Mouse (Mus musculus): ENCODE measurements around the gene Lpcat2b. TPM values are rescaled to one million over a fixed set of nuclear protein-coding genes. Genes with fewer than 3 reads are reported as not detected.

Gene Lpcat2b
- polyA plus RNA-seq (2017; shearing (Covaris generic)) = not detected

GRCm38 (mm10) chr5:107431249-107431648 is at the start of gene Lpcat2b:
TSS of gene Lpcat2b (plus strand) at chr5:107431549.

GRCm38 (mm10) chr5:107402436-107402835 is 28.9 kb upstream of the Lpcat2b start, which contains the start of gene Ephx4:
TSS of gene Ephx4 (plus strand) at chr5:107402736.

GRCm38 (mm10) chr5:107437464-107438281 is 6.3 kb downstream of the Lpcat2b start, which contains the start of gene Btbd8:
TSS of gene Btbd8 (plus strand) at chr5:107437997.

Other genes with a start within 250 kb of the Lpcat2b start
- gene Tgfbr3, start 141.9 kb upstream of the Lpcat2b start, polyA plus RNA-seq (2017; shearing (Covaris generic)) = 18.8 TPM
- gene Brdt, start 100.4 kb upstream of the Lpcat2b start, polyA plus RNA-seq (2017; shearing (Covaris generic)) = 0.51 TPM
- 0.49 TPM for gene Ephx4, start 28.8 kb upstream of the Lpcat2b start, polyA plus RNA-seq (2017; shearing (Covaris generic))
- 7.4 TPM for gene Btbd8, start 6.4 kb downstream of the Lpcat2b start, polyA plus RNA-seq (2017; shearing (Covaris generic))
- 0.32 TPM for gene Gm42669, start 76.1 kb downstream of the Lpcat2b start, polyA plus RNA-seq (2017; shearing (Covaris generic))
- 0.09 TPM for gene 1700028K03Rik, start 103.2 kb downstream of the Lpcat2b start, polyA plus RNA-seq (2017; shearing (Covaris generic))
- 19.2 TPM for gene Rpap2, start 165.8 kb downstream of the Lpcat2b start, polyA plus RNA-seq (2017; shearing (Covaris generic))
- 15.2 TPM for gene Glmn, start 166.3 kb downstream of the Lpcat2b start, polyA plus RNA-seq (2017; shearing (Covaris generic))

Measured in effector memory CD4-positive, alpha-beta T cell, adult 5 months (primary cell).